Mouse (Mus musculus): ENCODE data around the gene Rimklb. TPM values are rescaled to one million over a fixed set of nuclear protein-coding genes. Genes with fewer than 3 reads are reported as not detected.

Gene Rimklb
- polyA plus RNA-seq, 1 experiment from 2014 or later: 12.3 TPM

DNA sequence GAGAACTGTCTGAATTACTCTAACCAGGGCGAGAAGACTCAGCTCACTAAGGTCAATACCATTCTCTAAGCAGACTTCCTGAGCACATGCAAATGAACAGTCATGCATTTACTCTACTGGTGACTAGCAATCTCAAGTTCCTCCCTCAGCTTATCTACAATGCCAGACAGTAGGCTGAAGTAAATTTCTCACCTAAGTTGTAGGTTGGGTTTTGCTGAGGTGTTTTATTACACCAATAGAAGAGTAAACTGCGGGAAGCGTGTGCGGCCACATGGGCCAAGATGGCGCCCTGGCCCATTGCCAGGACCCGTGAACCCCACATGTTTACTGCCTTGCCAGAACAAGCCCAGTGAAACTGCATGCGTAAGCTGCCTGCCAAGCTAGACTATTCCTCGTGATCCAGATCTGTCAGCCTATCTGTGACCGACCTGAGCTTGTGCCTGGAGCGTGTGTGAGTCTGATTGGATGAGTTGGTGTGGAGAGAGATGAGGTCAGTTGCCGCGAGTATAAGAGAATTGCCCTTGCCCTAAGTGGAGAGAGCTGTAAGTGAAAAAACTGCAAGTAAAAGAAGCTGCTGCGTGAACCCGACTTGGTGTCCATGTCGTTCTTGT lies 29.4 kb downstream of the Rimklb start:
- no peak for ATAC-seq (ENCODE audit: borderline replicate concordance, extremely low read depth, low FRiP score, low TSS enrichment)
- H3K4me2 ChIP-seq: no peak overlapping the region
- no peaks in the 10 kb centered on the region for H3K27me3 ChIP-seq
- no peaks in the 10 kb centered on the region for H3K36me3 ChIP-seq
- 89% methylated on average over 15 of the region's 15 CpGs for WGBS
- H3K27ac ChIP-seq: no peak overlapping the region
- no peaks in the 10 kb centered on the region for H3K9me3 ChIP-seq
- no peaks in the 10 kb centered on the region for H3K4me1 ChIP-seq
- no peak overlapping the region for H3K4me3 ChIP-seq
- no peak overlapping the region for H3K9ac ChIP-seq

- H3K4me3 ChIP-seq: no peak overlapping the region
Observed at GRCm38 (mm10) chr6:122466092-122466713, 32.4 kb downstream of the Rimklb start.

DNA sequence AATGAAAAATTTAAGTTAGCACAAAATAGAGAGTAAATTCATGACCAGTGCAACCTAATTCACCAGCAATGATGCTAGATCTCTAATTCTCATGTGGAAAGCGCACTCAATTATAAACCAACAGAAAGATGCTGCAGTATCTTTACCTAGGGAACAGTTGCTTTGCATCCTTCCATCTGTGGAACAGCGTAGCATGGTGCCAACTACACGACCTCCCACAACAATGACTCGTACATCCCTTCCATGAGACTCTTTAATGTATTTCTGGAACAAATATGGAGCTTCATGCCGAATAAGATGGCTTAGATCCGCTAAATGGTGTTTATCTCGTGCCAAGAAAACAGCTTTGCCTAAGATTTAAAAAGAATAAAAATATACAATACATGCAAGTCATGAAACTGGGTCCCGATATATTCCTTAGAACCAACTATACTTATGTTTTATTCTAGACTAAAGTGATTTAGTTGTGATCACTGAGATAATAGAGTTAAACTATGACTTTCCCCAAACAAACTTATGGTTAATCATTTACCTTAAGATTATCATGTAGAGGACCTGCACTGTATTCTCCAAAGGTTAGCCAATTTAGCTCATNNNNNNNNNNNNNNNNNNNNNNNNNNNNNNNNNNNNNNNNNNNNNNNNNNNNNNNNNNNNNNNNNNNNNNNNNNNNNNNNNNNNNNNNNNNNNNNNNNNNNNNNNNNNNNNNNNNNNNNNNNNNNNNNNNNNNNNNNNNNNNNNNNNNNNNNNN lies 39.4 kb downstream of the Rimklb start:
- Histone ChIP-seq H3K27ac (no peak overlapping the region), H3K4me3 (no peak overlapping the region), H3K4me2 (no peak overlapping the region), H3K4me1 (no peaks in the 10 kb centered on the region), H3K27me3 (no peaks in the 10 kb centered on the region), H3K9me3 (no peaks in the 10 kb centered on the region), H3K9ac (no peak overlapping the region), H3K36me3 (peaks cover 13% of the 10 kb centered on the region)
- WGBS: 91% methylated on average over 8 of the region's 8 CpGs
- ATAC-seq (ENCODE audit: borderline replicate concordance, extremely low read depth, low FRiP score, low TSS enrichment): no peak

More at GRCm38 (mm10) chr6:122466092-122466713, 32.4 kb downstream of the Rimklb start:
- Histone ChIP-seq H3K9ac (no peak overlapping the region), H3K4me1 (no peaks in the 10 kb centered on the region), H3K27me3 (no peaks in the 10 kb centered on the region), H3K27ac (no peak overlapping the region), H3K4me2 (no peak overlapping the region), H3K36me3 (peaks cover 6% of the 10 kb centered on the region; the same call in 1 of the 2 replicates), H3K9me3 (no peaks in the 10 kb centered on the region)
- 84% methylated on average over 3 of the region's 3 CpGs for WGBS
- no peak for ATAC-seq (ENCODE audit: borderline replicate concordance, extremely low read depth, low FRiP score, low TSS enrichment)

- no peaks in the 10 kb centered on the region for H3K27me3 ChIP-seq
- no peaks in the 10 kb centered on the region for H3K9me3 ChIP-seq
- H3K36me3 ChIP-seq: no peaks in the 10 kb centered on the region
- H3K4me1 ChIP-seq: no peaks in the 10 kb centered on the region
- no peak overlapping the region for H3K27ac ChIP-seq
- WGBS: 91% methylated on average over 7 of the region's 7 CpGs
- no peak overlapping the region for H3K4me3 ChIP-seq
- no peak for ATAC-seq (ENCODE audit: borderline replicate concordance, extremely low read depth, low FRiP score, low TSS enrichment)
- H3K4me2 ChIP-seq: no peak overlapping the region
- H3K9ac ChIP-seq: no peak overlapping the region
Observed at GRCm38 (mm10) chr6:122447848-122448247, 50.7 kb downstream of the Rimklb start.

- H3K4me2 ChIP-seq: no peak overlapping the region
- H3K4me3 ChIP-seq: no peak overlapping the region
- H3K27me3 ChIP-seq: no peaks in the 10 kb centered on the region
- WGBS: 65% methylated on average over 6 of the region's 6 CpGs
- no peaks in the 10 kb centered on the region for H3K9me3 ChIP-seq
- no peaks in the 10 kb centered on the region for H3K4me1 ChIP-seq
- no peak for ATAC-seq (ENCODE audit: borderline replicate concordance, extremely low read depth, low FRiP score, low TSS enrichment)
- no peaks in the 10 kb centered on the region for H3K36me3 ChIP-seq
- H3K27ac ChIP-seq: no peak overlapping the region
- no peak overlapping the region for H3K9ac ChIP-seq
Observed at GRCm38 (mm10) chr6:122445215-122445614, 53.3 kb downstream of the Rimklb start.

- ATAC-seq (ENCODE audit: borderline replicate concordance, extremely low read depth, low FRiP score, low TSS enrichment): no peak
- 77% methylated on average over 4 of the region's 4 CpGs for WGBS
- H3K4me3 ChIP-seq: no peak overlapping the region
Observed at GRCm38 (mm10) chr6:122440632-122441226, 57.8 kb downstream of the Rimklb start.

GRCm38 (mm10) chr6:122439249-122439648 lies 59.3 kb downstream of the Rimklb start:
- WGBS: 80% methylated on average over 3 of the region's 4 CpGs
- no peaks in the 10 kb centered on the region for H3K4me1 ChIP-seq
- no peaks in the 10 kb centered on the region for H3K27me3 ChIP-seq

More at GRCm38 (mm10) chr6:122440632-122441226, 57.8 kb downstream of the Rimklb start:
- Histone ChIP-seq H3K4me2 (no peak overlapping the region), H3K9me3 (no peaks in the 10 kb centered on the region), H3K36me3 (no peaks in the 10 kb centered on the region), H3K4me1 (no peaks in the 10 kb centered on the region), H3K27me3 (no peaks in the 10 kb centered on the region), H3K27ac (no peak overlapping the region), H3K9ac (no peak overlapping the region)

DNA sequence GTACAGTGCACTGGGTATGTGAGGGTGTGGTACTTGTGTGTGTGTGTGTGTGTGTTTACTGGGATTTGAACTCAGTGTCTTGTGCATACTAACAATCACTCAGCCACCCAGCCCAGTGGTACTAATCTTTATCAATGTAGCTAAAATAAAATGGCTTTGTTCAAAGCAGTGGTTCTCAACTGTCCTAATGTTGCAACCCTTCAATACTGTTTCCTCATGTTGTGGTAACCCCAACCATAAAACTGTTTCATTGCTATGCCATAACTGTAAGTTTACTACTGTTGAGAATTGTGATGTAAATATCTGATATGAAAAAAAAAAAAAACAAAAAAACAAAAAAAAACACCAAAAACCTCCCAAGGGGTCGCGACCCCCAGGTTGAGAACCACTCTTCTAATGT lies 63.3 kb downstream of the Rimklb start:
- H3K27me3 ChIP-seq: no peaks in the 10 kb centered on the region
- WGBS: 93% methylated on average over 2 of the region's 2 CpGs

More at GRCm38 (mm10) chr6:122439249-122439648, 59.3 kb downstream of the Rimklb start:
- no peak overlapping the region for H3K27ac ChIP-seq
- H3K9ac ChIP-seq: no peak overlapping the region
- H3K4me3 ChIP-seq: no peak overlapping the region
- no peak overlapping the region for H3K4me2 ChIP-seq
- H3K9me3 ChIP-seq: no peaks in the 10 kb centered on the region
- H3K36me3 ChIP-seq: no peaks in the 10 kb centered on the region
- no peak for ATAC-seq (ENCODE audit: borderline replicate concordance, extremely low read depth, low FRiP score, low TSS enrichment)

DNA sequence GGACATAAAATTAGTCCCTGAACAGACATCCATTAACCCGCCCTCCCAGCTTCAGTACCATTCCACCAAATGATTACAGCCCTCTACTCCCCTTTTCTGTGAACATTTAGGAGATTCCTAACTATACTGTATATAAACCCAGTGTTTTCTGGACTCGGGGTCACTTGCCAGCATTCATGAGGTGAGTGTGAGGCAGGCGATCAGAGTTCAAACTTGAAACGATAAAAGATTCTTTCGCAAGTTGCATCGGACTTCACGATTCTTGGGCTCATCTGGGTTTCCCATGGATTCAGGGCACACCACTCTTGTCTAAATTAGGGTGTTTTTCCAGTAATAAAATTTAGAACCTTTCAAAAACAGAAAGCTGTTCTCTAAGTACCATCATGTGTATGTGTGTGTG lies 71.1 kb downstream of the Rimklb start:
- Histone ChIP-seq H3K4me1 (no peaks in the 10 kb centered on the region), H3K9me3 (no peaks in the 10 kb centered on the region), H3K27ac (no peak overlapping the region), H3K4me2 (no peak overlapping the region), H3K4me3 (no peak overlapping the region), H3K36me3 (no peaks in the 10 kb centered on the region), H3K27me3 (no peaks in the 10 kb centered on the region), H3K9ac (no peak overlapping the region)
- no peak for ATAC-seq (ENCODE audit: borderline replicate concordance, extremely low read depth, low FRiP score, low TSS enrichment)
- WGBS: 75% methylated on average over 7 of the region's 7 CpGs

More for the DNA sequence above, 63.3 kb downstream of the Rimklb start:
- Histone ChIP-seq H3K4me3 (no peak overlapping the region), H3K9ac (no peak overlapping the region), H3K9me3 (no peaks in the 10 kb centered on the region), H3K27ac (no peak overlapping the region), H3K4me1 (no peaks in the 10 kb centered on the region), H3K4me2 (no peak overlapping the region), H3K36me3 (no peaks in the 10 kb centered on the region)
- no peak for ATAC-seq (ENCODE audit: borderline replicate concordance, extremely low read depth, low FRiP score, low TSS enrichment)

DNA sequence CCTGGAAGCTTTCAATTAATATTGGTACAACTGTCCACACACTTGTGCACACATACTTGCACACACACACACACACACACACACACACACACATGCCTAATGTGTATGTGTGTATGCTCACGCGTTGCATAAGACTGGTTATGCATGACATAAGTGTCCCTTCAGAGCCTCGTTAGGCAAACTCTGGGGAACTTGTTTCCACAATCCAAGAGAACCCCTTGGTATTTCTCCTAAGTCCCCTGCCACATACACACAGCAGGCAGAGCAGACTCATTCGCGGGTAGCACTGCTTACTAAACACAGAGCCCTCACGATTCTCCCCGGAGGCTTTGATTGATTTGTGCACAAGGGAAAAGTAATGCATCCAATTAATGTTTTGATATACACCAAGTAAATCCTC lies 81.5 kb downstream of the Rimklb start:
- WGBS: 66% methylated on average over 7 of the region's 7 CpGs
- Histone ChIP-seq H3K9ac (no peak overlapping the region), H3K4me2 (no peak overlapping the region), H3K9me3 (no peaks in the 10 kb centered on the region), H3K27me3 (no peaks in the 10 kb centered on the region), H3K27ac (no peak overlapping the region), H3K4me3 (no peak overlapping the region), H3K36me3 (no peaks in the 10 kb centered on the region), H3K4me1 (no peaks in the 10 kb centered on the region)
- no peak for ATAC-seq (ENCODE audit: borderline replicate concordance, extremely low read depth, low FRiP score, low TSS enrichment)

- Histone ChIP-seq H3K4me3 (no peak overlapping the region), H3K27me3 (no peaks in the 10 kb centered on the region), H3K36me3 (no peaks in the 10 kb centered on the region), H3K9ac (no peak overlapping the region), H3K4me1 (no peaks in the 10 kb centered on the region), H3K4me2 (no peak overlapping the region), H3K27ac (no peak overlapping the region), H3K9me3 (no peaks in the 10 kb centered on the region)
- no peak for ATAC-seq (ENCODE audit: borderline replicate concordance, extremely low read depth, low FRiP score, low TSS enrichment)
- whole genome bisulfite sequencing: 50% methylated on average over 4 of the region's 4 CpGs
Observed at GRCm38 (mm10) chr6:122416347-122416746, 82.2 kb downstream of the Rimklb start.

GRCm38 (mm10) chr6:122411281-122411680 lies 87.3 kb downstream of the Rimklb start:
- ATAC-seq (ENCODE audit: borderline replicate concordance, extremely low read depth, low FRiP score, low TSS enrichment): no peak
- Histone ChIP-seq H3K9ac (no peak overlapping the region), H3K27me3 (no peaks in the 10 kb centered on the region), H3K4me1 (no peaks in the 10 kb centered on the region), H3K4me3 (no peak overlapping the region), H3K9me3 (no peaks in the 10 kb centered on the region), H3K36me3 (no peaks in the 10 kb centered on the region), H3K27ac (no peak overlapping the region), H3K4me2 (no peak overlapping the region)
- WGBS: 85% methylated on average over 8 of the region's 8 CpGs

Measured in lung, embryonic 15.5 days (tissue).